Mouse (Mus musculus): Measurements from ENCODE around the gene Tatdn3. TPM values are rescaled to one million over a fixed set of nuclear protein-coding genes. Genes with fewer than 3 reads are reported as not detected.

The Tatdn3 gene
- total RNA-seq, 1 experiment = 11.8 TPM

GRCm38 (mm10) chr1:191102730-191103370 is 40.1 kb upstream of the Tatdn3 start:
- Histone ChIP-seq H3K9ac (ENCODE audit: insufficient read depth, low read depth, low read length, poor library complexity, severe bottlenecking) (no peak overlapping the region), H3K4me1 (ENCODE audit: control insufficient read depth in 2 of 2, insufficient read depth in 2 of 2, low read length in 2 of 2, poor library complexity in 1 of 2) (no peaks in the 10 kb centered on the region), H3K9me3 (ENCODE audit: control insufficient read depth, insufficient read depth, low read depth, low read length) (no peaks in the 10 kb centered on the region), H3K36me3 (ENCODE audit: control insufficient read depth, insufficient read depth, low read length, poor library complexity, severe bottlenecking) (no peaks in the 10 kb centered on the region), H3K4me3 (ENCODE audit: insufficient read depth in 1 of 2, low read depth in 1 of 2, low read length in 2 of 2, poor library complexity in 1 of 2, severe bottlenecking in 1 of 2) (no peak overlapping the region), H3K27ac (ENCODE audit: insufficient read depth, low read depth, low read length, poor library complexity, severe bottlenecking) (no peak overlapping the region)
- TF ChIP-seq ZC3H11A (IDR thresholded peaks at IDR 0.05; ENCODE audit: borderline replicate concordance, low read depth, low read length) = no peak
- no peak for TF ChIP-seq MAFK (IDR thresholded peaks at IDR 0.05; ENCODE audit: insufficient read depth, low read depth, low read length)
- TF ChIP-seq CHD2 (IDR thresholded peaks at IDR 0.05; ENCODE audit: low read depth, low read length) = no peak
- no peak for TF ChIP-seq ZNF384 (IDR thresholded peaks at IDR 0.05; ENCODE audit: low read depth, low read length)
- TF ChIP-seq HCFC1 (IDR thresholded peaks at IDR 0.05; ENCODE audit: borderline replicate concordance, insufficient read depth, low read length) = no peak
- no peak for DNase-seq (ENCODE audit: low read depth, low spot score)
- in situ Hi-C loops (cut with MboI; ENCODE audit: low sequenced_read_pairs in 2 of 2, unreplicated experiment in 2 of 2) = no loop called here

- TF ChIP-seq CHD2 (IDR thresholded peaks at IDR 0.05; ENCODE audit: low read depth, low read length) = no peak
- no peak for TF ChIP-seq ZNF384 (IDR thresholded peaks at IDR 0.05; ENCODE audit: low read depth, low read length)
- TF ChIP-seq ZC3H11A (IDR thresholded peaks at IDR 0.05; ENCODE audit: borderline replicate concordance, low read depth, low read length) = no peak
- no peak for TF ChIP-seq HCFC1 (IDR thresholded peaks at IDR 0.05; ENCODE audit: borderline replicate concordance, insufficient read depth, low read length)
- TF ChIP-seq MAFK (IDR thresholded peaks at IDR 0.05; ENCODE audit: insufficient read depth, low read depth, low read length) = no peak
- no peaks in the 10 kb centered on the region for H3K36me3 ChIP-seq (ENCODE audit: control insufficient read depth, insufficient read depth, low read length, poor library complexity, severe bottlenecking)
- no peak overlapping the region for H3K9ac ChIP-seq (ENCODE audit: insufficient read depth, low read depth, low read length, poor library complexity, severe bottlenecking)
- DNase-seq (ENCODE audit: low read depth, low spot score) = no peak
- in situ Hi-C loops (cut with MboI; ENCODE audit: low sequenced_read_pairs in 2 of 2, unreplicated experiment in 2 of 2) = loop anchor here in 1 of 2 experiments (25.0 kb wide), 1 partner anchor 187 kb away; no protein-coding TSS in a partner anchor
- H3K4me1 ChIP-seq (ENCODE audit: control insufficient read depth in 2 of 2, insufficient read depth in 2 of 2, low read length in 2 of 2, poor library complexity in 1 of 2) = peaks cover 0 to 2% of the 10 kb centered on the region in 2 experiments; a peak in 2 of 4 replicates
- H3K27ac ChIP-seq (ENCODE audit: insufficient read depth, low read depth, low read length, poor library complexity, severe bottlenecking) = no peak overlapping the region
- no peak overlapping the region for H3K4me3 ChIP-seq (ENCODE audit: insufficient read depth in 1 of 2, low read depth in 1 of 2, low read length in 2 of 2, poor library complexity in 1 of 2, severe bottlenecking in 1 of 2)
- no peaks in the 10 kb centered on the region for H3K9me3 ChIP-seq (ENCODE audit: control insufficient read depth, insufficient read depth, low read depth, low read length)
These were observed 37.1 kb upstream of the Tatdn3 start for GRCm38 (mm10) chr1:191099772-191100291.

GRCm38 (mm10) chr1:191099114-191099513 is 36.4 kb upstream of the Tatdn3 start:
- in situ Hi-C loops (cut with MboI; ENCODE audit: low sequenced_read_pairs in 2 of 2, unreplicated experiment in 2 of 2) = loop anchor here in 1 of 2 experiments (25.0 kb wide), 1 partner anchor 188 kb away; no protein-coding TSS in a partner anchor
- DNase-seq (ENCODE audit: low read depth, low spot score) = no peak
- Histone ChIP-seq H3K27ac (ENCODE audit: insufficient read depth, low read depth, low read length, poor library complexity, severe bottlenecking) (no peak overlapping the region), H3K4me1 (ENCODE audit: control insufficient read depth in 2 of 2, insufficient read depth in 2 of 2, low read length in 2 of 2, poor library complexity in 1 of 2) (peaks cover 0 to 2% of the 10 kb centered on the region in 2 experiments; a peak in 2 of 4 replicates), H3K36me3 (ENCODE audit: control insufficient read depth, insufficient read depth, low read length, poor library complexity, severe bottlenecking) (no peaks in the 10 kb centered on the region), H3K9me3 (ENCODE audit: control insufficient read depth, insufficient read depth, low read depth, low read length) (no peaks in the 10 kb centered on the region), H3K4me3 (ENCODE audit: insufficient read depth in 1 of 2, low read depth in 1 of 2, low read length in 2 of 2, poor library complexity in 1 of 2, severe bottlenecking in 1 of 2) (no peak overlapping the region), H3K9ac (ENCODE audit: insufficient read depth, low read depth, low read length, poor library complexity, severe bottlenecking) (no peak overlapping the region)
- TF ChIP-seq HCFC1 (IDR thresholded peaks at IDR 0.05; ENCODE audit: borderline replicate concordance, insufficient read depth, low read length) = no peak
- no peak for TF ChIP-seq MAFK (IDR thresholded peaks at IDR 0.05; ENCODE audit: insufficient read depth, low read depth, low read length)
- TF ChIP-seq ZC3H11A (IDR thresholded peaks at IDR 0.05; ENCODE audit: borderline replicate concordance, low read depth, low read length) = no peak
- TF ChIP-seq ZNF384 (IDR thresholded peaks at IDR 0.05; ENCODE audit: low read depth, low read length) = no peak
- no peak for TF ChIP-seq CHD2 (IDR thresholded peaks at IDR 0.05; ENCODE audit: low read depth, low read length)

- Histone ChIP-seq H3K9me3 (ENCODE audit: control insufficient read depth, insufficient read depth, low read depth, low read length) (no peaks in the 10 kb centered on the region), H3K9ac (ENCODE audit: insufficient read depth, low read depth, low read length, poor library complexity, severe bottlenecking) (peak within 1 kb of the TSS; percentile 51; the same call in 1 of the 2 replicates), H3K36me3 (ENCODE audit: control insufficient read depth, insufficient read depth, low read length, poor library complexity, severe bottlenecking) (no peaks in the 10 kb centered on the region), H3K4me1 (ENCODE audit: control insufficient read depth in 2 of 2, insufficient read depth in 2 of 2, low read length in 2 of 2, poor library complexity in 1 of 2) (peaks cover 0 to 2% of the 10 kb centered on the region in 2 experiments; a peak in 2 of 4 replicates), H3K4me3 (ENCODE audit: insufficient read depth in 1 of 2, low read depth in 1 of 2, low read length in 2 of 2, poor library complexity in 1 of 2, severe bottlenecking in 1 of 2) (peak within 1 kb of the TSS; percentile 69 to 82), H3K27ac (ENCODE audit: insufficient read depth, low read depth, low read length, poor library complexity, severe bottlenecking) (no peak within 1 kb of the TSS)
- in situ Hi-C loops (cut with MboI; ENCODE audit: low sequenced_read_pairs in 2 of 2, unreplicated experiment in 2 of 2) = loop anchor here in 1 of 2 experiments (25.0 kb wide), 1 partner anchor 189 kb away; no protein-coding TSS in a partner anchor
- DNase-seq (ENCODE audit: low read depth, low spot score) = no peak
- no peak for TF ChIP-seq HCFC1 (IDR thresholded peaks at IDR 0.05; ENCODE audit: borderline replicate concordance, insufficient read depth, low read length)
- TF ChIP-seq CHD2 (IDR thresholded peaks at IDR 0.05; ENCODE audit: low read depth, low read length) = no peak
- no peak for TF ChIP-seq ZNF384 (IDR thresholded peaks at IDR 0.05; ENCODE audit: low read depth, low read length)
- TF ChIP-seq ZC3H11A (IDR thresholded peaks at IDR 0.05; ENCODE audit: borderline replicate concordance, low read depth, low read length) = no peak
- no peak for TF ChIP-seq MAFK (IDR thresholded peaks at IDR 0.05; ENCODE audit: insufficient read depth, low read depth, low read length)
These were observed 35.3 kb upstream of the Tatdn3 start, which contains the start of gene Batf3 for GRCm38 (mm10) chr1:191097802-191098747. Gene Batf3, plus strand, starts transcription at chr1:191097847.
